Mouse (Mus musculus): ENCODE results near the gene Rere. TPM values are rescaled to one million over a fixed set of nuclear protein-coding genes. Genes with fewer than 3 reads are reported as not detected.
"Not testable (repeated sequence)": the region's sequence is repeated elsewhere in the genome, so short reads cannot be mapped to it uniquely, and the experiment has no call there.

Gene Rere
- polyA plus RNA-seq, 1 experiment from 2014 or later, result 8.3 TPM

GRCm38 (mm10) chr4:150495568-150495967 is 214.1 kb downstream of the Rere start:
- no peak for DNase-seq (ENCODE audit: low spot score)
- Histone ChIP-seq H3K27me3 (ENCODE audit: control insufficient read depth, insufficient read depth, low read length) (no peaks in the 10 kb centered on the region), H3K4me2 (replicated peaks; ENCODE audit: low read depth) (no peak overlapping the region), H3K4me3 (ENCODE audit: low read depth, low read length) (no peak overlapping the region), H3K9me3 (ENCODE audit: control insufficient read depth, low read length) (no peaks in the 10 kb centered on the region), H3K36me3 (ENCODE audit: control insufficient read depth, insufficient read depth, low read length) (no peaks in the 10 kb centered on the region), H3K27ac (replicated peaks) (no peak overlapping the region), H3K9ac (ENCODE audit: low read length) (no peak overlapping the region), H3K4me1 (replicated peaks; ENCODE audit: control insufficient read depth, insufficient read depth) (peaks cover 3% of the 10 kb centered on the region; the same call in 1 of the 2 replicates)
- no peak for ATAC-seq (ENCODE audit: low FRiP score, low TSS enrichment)
- TF ChIP-seq EP300 (optimal IDR thresholded peaks at IDR 0.05), result no peak
- WGBS, result 52% methylated on average over 2 of the region's 2 CpGs

- ATAC-seq (ENCODE audit: low FRiP score, low TSS enrichment) (no peak), DNase-seq (ENCODE audit: low spot score) (no peak)
- Histone ChIP-seq H3K27ac (replicated peaks) (no peak overlapping the region), H3K4me2 (replicated peaks; ENCODE audit: low read depth) (no peak overlapping the region), H3K9me3 (ENCODE audit: control insufficient read depth, low read length) (no peaks in the 10 kb centered on the region), H3K27me3 (ENCODE audit: control insufficient read depth, insufficient read depth, low read length) (no peaks in the 10 kb centered on the region), H3K9ac (ENCODE audit: low read length) (no peak overlapping the region), H3K36me3 (ENCODE audit: control insufficient read depth, insufficient read depth, low read length) (peaks cover under 1% of the 10 kb centered on the region; the same call in 1 of the 2 replicates), H3K4me3 (ENCODE audit: low read depth, low read length) (no peak overlapping the region), H3K4me1 (replicated peaks; ENCODE audit: control insufficient read depth, insufficient read depth) (no peaks in the 10 kb centered on the region)
- WGBS, result 90% methylated on average over 11 of the region's 11 CpGs
- TF ChIP-seq EP300 (optimal IDR thresholded peaks at IDR 0.05) (no peak), CTCF (IDR thresholded peaks at IDR 0.05; ENCODE audit: low read depth) (no peak)
Observed at GRCm38 (mm10) chr4:150504304-150505021, 223.0 kb downstream of the Rere start.

GRCm38 (mm10) chr4:150509026-150509712 is 227.7 kb downstream of the Rere start:
- H3K9ac ChIP-seq (ENCODE audit: low read length), result no peak overlapping the region
- H3K4me2 ChIP-seq (replicated peaks; ENCODE audit: low read depth), result no peak overlapping the region
- 82% methylated on average over 3 of the region's 3 CpGs for WGBS
- no peaks in the 10 kb centered on the region for H3K27me3 ChIP-seq (ENCODE audit: control insufficient read depth, insufficient read depth, low read length)
- no peak for DNase-seq (ENCODE audit: low spot score)
- peaks cover 14% of the 10 kb centered on the region; the same call in 1 of the 2 replicates for H3K36me3 ChIP-seq (ENCODE audit: control insufficient read depth, insufficient read depth, low read length)
- no peak overlapping the region for H3K27ac ChIP-seq (replicated peaks)
- no peaks in the 10 kb centered on the region for H3K9me3 ChIP-seq (ENCODE audit: control insufficient read depth, low read length)
- TF ChIP-seq EP300 (optimal IDR thresholded peaks at IDR 0.05), result no peak
- TF ChIP-seq CTCF (IDR thresholded peaks at IDR 0.05; ENCODE audit: low read depth), result no peak
- ATAC-seq (ENCODE audit: low FRiP score, low TSS enrichment), result no peak
- no peak overlapping the region for H3K4me3 ChIP-seq (ENCODE audit: low read depth, low read length)
- H3K4me1 ChIP-seq (replicated peaks; ENCODE audit: control insufficient read depth, insufficient read depth), result no peaks in the 10 kb centered on the region

GRCm38 (mm10) chr4:150510036-150510435 is 228.6 kb downstream of the Rere start:
- Histone ChIP-seq H3K4me1 (replicated peaks; ENCODE audit: control insufficient read depth, insufficient read depth) (no peaks in the 10 kb centered on the region), H3K9ac (ENCODE audit: low read length) (no peak overlapping the region), H3K4me2 (replicated peaks; ENCODE audit: low read depth) (no peak overlapping the region), H3K27me3 (ENCODE audit: control insufficient read depth, insufficient read depth, low read length) (no peaks in the 10 kb centered on the region), H3K4me3 (ENCODE audit: low read depth, low read length) (no peak overlapping the region), H3K36me3 (ENCODE audit: control insufficient read depth, insufficient read depth, low read length) (peaks cover 14% of the 10 kb centered on the region; the same call in 1 of the 2 replicates), H3K9me3 (ENCODE audit: control insufficient read depth, low read length) (no peaks in the 10 kb centered on the region), H3K27ac (replicated peaks) (no peak overlapping the region)
- ATAC-seq (ENCODE audit: low FRiP score, low TSS enrichment) (no peak), DNase-seq (ENCODE audit: low spot score) (no peak)
- WGBS, result 83% methylated on average over 2 of the region's 2 CpGs
- TF ChIP-seq EP300 (optimal IDR thresholded peaks at IDR 0.05) (no peak), CTCF (IDR thresholded peaks at IDR 0.05; ENCODE audit: low read depth) (no peak)

GRCm38 (mm10) chr4:150513387-150513786 is 231.9 kb downstream of the Rere start:
- ATAC-seq (ENCODE audit: low FRiP score, low TSS enrichment); DNase-seq (ENCODE audit: low spot score); H3K27ac ChIP-seq (replicated peaks); H3K4me2 ChIP-seq (replicated peaks; ENCODE audit: low read depth); H3K27me3 ChIP-seq (ENCODE audit: control insufficient read depth, insufficient read depth, low read length); H3K9me3 ChIP-seq (ENCODE audit: control insufficient read depth, low read length); H3K4me3 ChIP-seq (ENCODE audit: low read depth, low read length); H3K4me1 ChIP-seq (replicated peaks; ENCODE audit: control insufficient read depth, insufficient read depth); H3K9ac ChIP-seq (ENCODE audit: low read length): not testable (repeated sequence)
- peaks cover 14% of the 10 kb centered on the region; the same call in 1 of the 2 replicates for H3K36me3 ChIP-seq (ENCODE audit: control insufficient read depth, insufficient read depth, low read length)
- 93% methylated on average over 4 of the region's 6 CpGs for WGBS

- no peak for TF ChIP-seq CTCF (IDR thresholded peaks at IDR 0.05; ENCODE audit: low read depth)
- TF ChIP-seq EP300 (optimal IDR thresholded peaks at IDR 0.05), result no peak
- no peaks in the 10 kb centered on the region for H3K9me3 ChIP-seq (ENCODE audit: control insufficient read depth, low read length)
- no peak overlapping the region for H3K4me3 ChIP-seq (ENCODE audit: low read depth, low read length)
- no peak overlapping the region for H3K9ac ChIP-seq (ENCODE audit: low read length)
- 52% methylated on average over 2 of the region's 2 CpGs for WGBS
- no peak for DNase-seq (ENCODE audit: low spot score)
- 0 out of 2 replicates have a peak, but pooled peaks cover 4% of the 10 kb centered on the region for H3K36me3 ChIP-seq (ENCODE audit: control insufficient read depth, insufficient read depth, low read length)
- no peak for ATAC-seq (ENCODE audit: low FRiP score, low TSS enrichment)
- H3K27me3 ChIP-seq (ENCODE audit: control insufficient read depth, insufficient read depth, low read length), result no peaks in the 10 kb centered on the region
- no peak overlapping the region for H3K4me2 ChIP-seq (replicated peaks; ENCODE audit: low read depth)
- H3K4me1 ChIP-seq (replicated peaks; ENCODE audit: control insufficient read depth, insufficient read depth), result no peaks in the 10 kb centered on the region
- no peak overlapping the region for H3K27ac ChIP-seq (replicated peaks)
Observed at GRCm38 (mm10) chr4:150516201-150516600, 234.8 kb downstream of the Rere start.
